Mouse (Mus musculus) layer of hippocampus, adult 9-11 months (tissue): Measurements from ENCODE around the gene Slc26a9.

Experiments used
- DNase-seq: peaks from one replicate; pipeline ENCODE4 v3.0.0; 2022

The Slc26a9 gene

GRCm38 (mm10) chr1:131743868-131744464 is at the start of gene Slc26a9:
Slc26a9 (plus strand) TSS chr1:131744022.
- no peak for DNase-seq

DNA sequence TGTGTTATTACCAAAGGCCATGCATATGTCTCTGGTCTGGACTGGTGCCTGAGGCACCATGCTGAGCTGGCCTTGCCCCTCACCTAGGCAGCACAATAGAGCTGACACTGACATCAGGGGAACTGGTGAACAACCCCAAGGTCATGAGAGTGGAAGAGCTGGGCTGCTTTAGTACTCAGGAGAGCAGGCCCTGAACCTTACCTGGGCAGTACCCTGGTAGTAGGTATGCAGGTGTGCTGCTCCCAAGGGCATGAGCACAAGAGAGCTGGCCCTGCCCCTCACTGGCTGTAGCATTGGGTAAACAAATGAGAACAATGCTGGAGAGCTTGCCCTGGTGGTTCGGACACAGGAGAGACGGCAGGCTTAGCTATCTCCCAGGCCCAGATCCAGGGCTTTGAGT is 48.5 kb upstream of the Slc26a9 start:
- DNase-seq: no peak

GRCm38 (mm10) chr1:131696325-131696724 is 47.5 kb upstream of the Slc26a9 start:
- DNase-seq: peak; percentile 75

- no peak for DNase-seq
These were observed 45.1 kb upstream of the Slc26a9 start for GRCm38 (mm10) chr1:131698770-131699169.

DNA sequence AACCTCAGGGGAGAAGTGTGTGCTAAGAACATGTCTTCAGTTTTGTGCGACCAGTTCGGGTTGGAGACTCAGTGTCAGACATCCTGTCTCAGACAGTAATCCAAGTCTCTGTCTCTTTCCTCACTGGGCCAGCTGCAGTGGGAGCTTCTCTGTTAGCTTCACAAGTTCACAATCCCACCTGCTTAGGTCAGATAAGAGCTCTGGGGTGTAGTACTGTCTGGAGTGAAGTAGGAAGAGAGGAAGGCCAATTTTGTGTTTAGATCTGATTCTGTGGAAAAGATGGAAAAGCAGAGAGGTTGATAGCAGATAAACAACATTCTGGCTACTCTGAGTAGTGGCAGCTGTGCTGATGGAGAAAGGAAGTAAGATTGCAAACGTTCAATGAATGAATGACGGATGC is 44.2 kb upstream of the Slc26a9 start:
- no peak for DNase-seq

DNA sequence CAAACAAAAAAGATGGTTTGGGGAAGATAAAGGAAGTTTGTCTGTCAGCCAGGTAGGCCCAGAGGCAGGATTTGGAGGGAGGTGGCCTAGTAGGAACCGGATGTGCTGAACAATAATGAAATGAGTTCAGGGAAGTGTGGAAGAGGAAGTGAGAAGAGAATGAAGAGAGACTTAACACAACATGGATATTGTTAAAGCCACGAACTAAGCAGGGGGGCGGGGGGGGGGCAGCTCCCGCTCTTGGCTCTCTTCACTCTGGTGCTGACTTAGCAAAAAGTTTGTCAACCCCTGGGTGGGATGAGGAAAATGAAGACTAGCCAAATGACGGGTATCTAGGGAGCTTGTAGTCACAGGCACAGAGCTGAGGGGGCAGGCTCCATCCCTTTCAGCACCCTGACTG is 43.4 kb upstream of the Slc26a9 start:
- DNase-seq: no peak

DNA sequence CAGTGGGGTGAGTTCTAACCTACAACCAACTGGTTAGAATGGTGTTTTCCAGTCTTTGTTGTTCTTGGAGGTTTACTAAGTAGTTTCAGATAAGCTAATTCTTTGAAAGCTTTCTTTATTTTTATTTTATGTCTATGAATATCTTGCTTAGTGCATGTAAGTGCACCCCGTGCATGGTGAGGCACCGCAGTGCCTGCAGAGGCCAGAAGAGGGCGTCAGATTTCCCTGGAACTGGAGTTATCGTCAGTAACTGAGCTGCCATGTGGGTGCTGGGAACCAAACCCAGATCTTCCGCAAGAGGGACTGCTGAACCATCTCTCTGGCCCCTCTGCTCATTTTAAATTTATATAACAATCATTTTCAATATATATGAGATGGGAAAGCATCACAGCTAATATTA is 42.4 kb upstream of the Slc26a9 start:
- DNase-seq: no peak

DNA sequence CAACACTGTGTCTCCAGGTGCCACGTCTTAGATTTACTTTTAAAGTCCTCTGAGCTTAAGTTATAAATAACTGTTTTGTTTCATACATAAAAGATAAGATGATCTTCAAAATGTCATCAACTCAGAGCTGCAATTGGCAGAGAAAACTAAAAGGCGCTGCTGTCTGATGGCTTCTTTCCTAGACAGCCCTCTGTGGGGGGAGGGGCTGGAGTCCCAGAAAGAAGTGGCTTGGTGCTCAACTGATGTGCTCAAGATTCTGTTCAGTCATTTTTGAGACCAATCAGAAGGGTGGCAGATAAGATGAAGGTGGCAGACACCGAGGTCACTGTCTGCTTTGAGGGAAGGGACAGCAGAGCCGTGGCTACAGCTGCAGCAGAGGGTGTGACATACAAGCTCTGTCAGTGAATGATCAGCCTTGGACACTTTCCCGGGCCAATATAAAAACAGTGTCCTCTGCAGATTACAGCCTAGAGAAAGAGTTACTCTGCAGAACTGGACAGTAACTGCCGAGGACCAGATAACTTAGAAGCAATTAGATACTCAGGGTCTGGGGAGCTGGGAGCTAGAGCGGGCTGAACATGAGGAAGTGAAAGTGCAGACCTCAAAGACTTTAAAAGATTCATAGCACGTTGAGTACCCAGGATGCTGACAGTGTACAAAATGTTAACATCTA is 41.6 kb upstream of the Slc26a9 start:
- no peak for DNase-seq

DNA sequence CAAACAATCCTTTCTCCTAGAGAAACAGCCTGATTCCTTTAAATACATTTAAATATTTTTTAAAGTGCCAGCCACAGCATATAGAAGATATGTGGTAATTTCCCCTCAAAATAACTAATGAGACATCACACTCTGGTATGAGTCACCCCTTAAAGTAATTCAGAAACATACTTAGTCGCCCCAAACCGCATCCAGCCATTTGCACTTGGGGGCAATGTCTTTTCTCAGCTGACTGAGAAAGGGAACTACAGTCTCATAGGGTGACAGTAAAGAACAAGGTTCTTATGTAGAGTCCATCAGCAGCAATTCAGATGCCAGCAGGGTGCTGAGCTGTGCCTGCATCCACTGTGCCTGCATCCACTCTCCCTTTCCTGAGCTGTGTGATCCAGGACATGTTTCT is 40.3 kb upstream of the Slc26a9 start:
- no peak for DNase-seq

- no peak for DNase-seq
These were observed 35.5 kb upstream of the Slc26a9 start for GRCm38 (mm10) chr1:131708338-131708737.

DNA sequence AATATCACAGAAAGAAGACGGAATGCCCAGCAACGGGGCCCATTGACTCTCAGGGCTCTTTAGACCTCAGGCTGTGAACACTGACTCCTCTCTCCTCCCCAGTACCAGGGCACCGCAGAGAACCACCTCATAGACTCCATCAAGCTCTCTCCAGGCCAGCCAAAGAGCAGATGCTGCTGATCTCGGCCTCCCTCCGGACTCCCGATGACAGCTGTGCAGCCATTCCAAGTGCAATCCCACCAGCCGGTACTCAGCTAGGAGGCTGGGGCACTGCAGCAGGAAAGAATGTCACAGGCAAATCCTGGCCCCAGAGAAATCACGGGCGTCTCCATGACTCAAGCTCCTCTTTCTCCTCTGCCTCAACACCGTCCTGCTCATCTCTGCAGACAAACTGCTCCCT is 32.3 kb upstream of the Slc26a9 start:
- DNase-seq: no peak

GRCm38 (mm10) chr1:131712386-131712785 is 31.4 kb upstream of the Slc26a9 start:
- peak; percentile 82 for DNase-seq

GRCm38 (mm10) chr1:131714388-131715337 is 29.2 kb upstream of the Slc26a9 start:
- DNase-seq: peak; percentile 20

- no peak for DNase-seq
These were observed 24.7 kb upstream of the Slc26a9 start for GRCm38 (mm10) chr1:131718952-131719694.

GRCm38 (mm10) chr1:131721989-131722388 is 21.8 kb upstream of the Slc26a9 start:
- no peak for DNase-seq

GRCm38 (mm10) chr1:131723549-131723948 is 20.3 kb upstream of the Slc26a9 start:
- no peak for DNase-seq

DNA sequence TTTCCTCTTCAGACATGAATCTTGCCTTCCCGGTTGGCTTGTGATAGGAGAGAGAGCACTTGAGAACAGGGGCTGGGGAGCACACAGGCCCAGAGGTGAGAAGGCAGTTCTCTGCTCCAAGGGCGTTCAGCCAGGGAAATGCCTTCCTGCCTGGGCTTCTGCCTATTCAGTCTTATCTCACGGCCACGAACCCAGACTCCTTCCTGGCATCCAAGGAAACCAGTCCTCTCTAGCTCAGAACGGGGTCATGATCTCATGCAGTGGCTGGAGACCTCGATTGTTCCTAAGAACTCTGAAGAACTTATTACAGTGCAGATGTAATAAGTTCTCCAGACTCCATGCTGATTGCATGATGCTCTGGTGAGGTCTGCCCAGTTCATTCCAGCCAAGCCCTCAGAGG is 17.2 kb upstream of the Slc26a9 start:
- DNase-seq: no peak

DNA sequence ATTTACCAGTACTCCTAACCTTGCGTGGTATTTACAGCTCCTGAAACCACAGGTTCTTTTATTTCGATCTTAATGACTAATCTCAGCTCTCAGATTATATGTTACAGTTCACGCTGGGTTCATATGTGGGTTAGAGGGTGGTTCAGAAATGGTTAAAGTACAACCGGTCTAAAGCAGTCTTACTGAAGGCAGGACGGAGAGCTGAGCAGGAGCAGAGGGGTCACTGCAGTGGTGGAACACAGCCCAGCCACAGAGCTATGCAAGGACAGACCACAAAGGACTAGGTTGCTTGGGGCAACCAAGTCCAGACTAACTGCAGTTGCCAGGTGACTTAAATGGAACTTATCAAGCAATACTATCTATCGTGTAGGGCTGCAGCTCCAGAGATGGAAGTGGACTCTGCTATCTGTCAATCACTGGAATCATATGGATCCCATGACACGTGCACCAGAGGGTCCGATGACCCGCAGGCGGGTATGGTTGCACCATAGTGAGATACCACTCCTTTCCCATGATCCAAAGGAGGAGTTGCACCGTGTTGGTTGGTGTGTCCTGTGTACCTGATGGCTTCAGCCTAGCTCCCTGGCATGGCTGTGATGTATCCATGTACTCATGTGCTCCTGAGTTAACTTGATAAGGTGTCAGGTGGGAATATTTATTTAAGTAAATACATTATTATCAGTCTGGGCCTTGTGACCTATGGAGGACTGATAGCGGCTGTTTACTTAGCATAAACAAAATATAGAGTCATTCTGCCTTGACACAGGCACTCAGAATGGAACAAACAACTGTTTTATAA is 13.0 kb upstream of the Slc26a9 start:
- DNase-seq: no peak

- no peak for DNase-seq
These were observed 10.2 kb upstream of the Slc26a9 start for GRCm38 (mm10) chr1:131733474-131734180.

GRCm38 (mm10) chr1:131734657-131735273 is 9.1 kb upstream of the Slc26a9 start:
- no peak for DNase-seq

DNA sequence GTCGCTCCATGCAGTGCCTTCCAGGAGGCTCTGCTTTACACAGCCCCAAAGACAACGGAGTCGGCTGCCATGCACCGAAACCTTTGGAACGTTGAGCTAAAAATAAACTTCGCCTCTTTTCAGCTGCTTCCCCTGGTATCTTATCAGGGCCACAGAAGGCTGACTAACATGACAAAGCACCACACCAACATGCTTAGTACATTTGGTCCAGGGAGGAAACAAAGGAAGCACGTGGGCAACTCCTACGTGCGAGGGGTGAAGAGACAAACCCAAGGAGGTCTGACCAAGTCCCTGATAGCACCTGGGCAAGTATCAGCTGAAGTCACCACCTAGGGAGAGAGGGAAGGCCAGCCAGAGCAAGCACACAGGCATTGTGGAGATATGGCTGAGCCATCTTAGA is 7.3 kb upstream of the Slc26a9 start:
- no peak for DNase-seq
